Mouse (Mus musculus): ENCODE results near the gene Thpo. TPM values are rescaled to one million over a fixed set of nuclear protein-coding genes. Genes with fewer than 3 reads are reported as not detected.
A peak's percentile ranks its signal among the peaks of the same experiment; 100 is the strongest.

Gene Thpo
- polyA plus RNA-seq, 1 experiment from 2014 or later: 1.3 TPM

DNA sequence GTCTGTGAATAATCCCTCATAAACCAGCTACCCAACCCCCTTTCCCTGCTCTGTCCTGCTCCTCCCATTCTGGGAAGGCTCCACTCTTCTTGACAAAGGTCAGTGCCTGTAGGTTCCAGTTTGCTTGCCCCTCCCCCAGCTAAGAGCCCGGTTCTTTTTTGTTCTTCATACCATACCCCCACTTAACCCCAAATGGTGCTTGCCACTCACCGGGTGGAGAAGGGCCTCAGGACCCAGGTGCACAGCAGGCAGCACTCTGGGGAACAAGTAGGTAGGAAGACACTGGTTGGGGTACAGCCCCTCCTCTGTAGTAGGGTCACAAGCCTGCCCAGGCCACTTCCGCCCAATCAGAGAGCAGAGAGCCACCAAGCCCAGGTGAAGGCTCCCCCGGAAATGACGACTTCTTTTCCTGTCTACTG lies 4.0 kb downstream of the Thpo start:
- Histone ChIP-seq H3K9me3 (replicated peaks; ENCODE audit: control insufficient read depth, low read length) (no peaks in the 10 kb centered on the region), H3K4me3 (replicated peaks; ENCODE audit: low read length) (no peak overlapping the region), H3K9ac (ENCODE audit: low read length) (no peak overlapping the region), H3K27ac (ENCODE audit: low read length) (no peak overlapping the region), H3K4me1 (ENCODE audit: control insufficient read depth, insufficient read depth, low read length) (peaks cover 16% of the 10 kb centered on the region), H3K27me3 (ENCODE audit: control insufficient read depth, insufficient read depth, low read length) (peaks cover 14% of the 10 kb centered on the region), H3K36me3 (ENCODE audit: control insufficient read depth, insufficient read depth, low read length) (no peaks in the 10 kb centered on the region), H3K4me2 (ENCODE audit: low read depth, low read length) (no peak overlapping the region)
- no peak for ATAC-seq (ENCODE audit: insufficient read depth, low FRiP score)
- WGBS: 33% methylated on average over 5 of the region's 5 CpGs

DNA sequence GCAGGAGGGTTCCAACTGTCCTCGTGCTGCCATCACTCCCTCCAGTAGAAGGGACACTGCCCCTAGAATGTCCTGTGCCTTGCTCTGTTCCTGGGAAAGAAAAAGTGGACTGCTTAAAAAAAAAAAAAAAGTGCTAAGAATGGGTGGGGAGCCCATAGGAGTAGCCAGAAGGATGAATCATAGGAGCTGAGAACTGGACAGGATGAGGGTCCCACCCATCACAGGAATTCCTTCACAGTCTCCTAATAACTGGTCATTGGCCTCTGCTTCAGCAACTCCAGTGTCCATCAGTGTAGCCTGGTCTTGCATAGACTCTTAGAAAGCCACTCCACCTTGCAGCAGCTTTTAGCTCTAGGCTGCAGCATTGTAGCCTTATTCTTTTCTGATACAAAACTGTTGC lies 7.9 kb downstream of the Thpo start:
- Histone ChIP-seq H3K9ac (ENCODE audit: low read length) (no peak overlapping the region), H3K4me3 (replicated peaks; ENCODE audit: low read length) (no peak overlapping the region), H3K27ac (ENCODE audit: low read length) (no peak overlapping the region), H3K4me1 (ENCODE audit: control insufficient read depth, insufficient read depth, low read length) (0 out of 2 replicates have a peak, but pooled peaks cover 4% of the 10 kb centered on the region), H3K9me3 (replicated peaks; ENCODE audit: control insufficient read depth, low read length) (no peaks in the 10 kb centered on the region), H3K4me2 (ENCODE audit: low read depth, low read length) (no peak overlapping the region), H3K36me3 (ENCODE audit: control insufficient read depth, insufficient read depth, low read length) (no peaks in the 10 kb centered on the region), H3K27me3 (ENCODE audit: control insufficient read depth, insufficient read depth, low read length) (no peaks in the 10 kb centered on the region)
- ATAC-seq (ENCODE audit: insufficient read depth, low FRiP score): no peak
- 56% methylated on average over 1 of the region's 1 CpGs for WGBS

DNA sequence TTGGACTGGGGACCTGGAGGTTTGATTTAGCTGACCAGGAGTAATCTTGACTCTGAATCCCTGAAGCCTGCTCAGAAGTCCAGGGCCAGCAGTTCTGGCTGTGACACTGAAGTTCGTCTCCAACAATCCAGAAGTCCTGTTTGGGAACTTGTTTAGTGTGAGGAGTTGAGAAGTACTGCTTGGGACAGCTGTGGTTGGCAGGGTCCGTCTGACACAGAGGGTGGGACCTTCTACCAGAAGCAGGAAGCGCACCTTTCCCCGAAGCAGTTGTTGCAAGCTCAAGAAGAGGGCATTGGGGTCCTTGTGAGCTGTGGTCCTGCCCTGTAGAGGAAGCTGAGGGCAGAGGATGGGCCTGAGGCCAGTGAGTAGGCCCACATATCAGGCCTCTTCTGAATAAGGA lies 8.6 kb downstream of the Thpo start:
- no peaks in the 10 kb centered on the region for H3K36me3 ChIP-seq (ENCODE audit: control insufficient read depth, insufficient read depth, low read length)
- H3K27ac ChIP-seq (ENCODE audit: low read length): no peak overlapping the region
- WGBS: 85% methylated on average over 4 of the region's 4 CpGs
- no peak overlapping the region for H3K4me3 ChIP-seq (replicated peaks; ENCODE audit: low read length)
- no peaks in the 10 kb centered on the region for H3K27me3 ChIP-seq (ENCODE audit: control insufficient read depth, insufficient read depth, low read length)
- H3K4me1 ChIP-seq (ENCODE audit: control insufficient read depth, insufficient read depth, low read length): 0 out of 2 replicates have a peak, but pooled peaks cover 4% of the 10 kb centered on the region
- H3K9me3 ChIP-seq (replicated peaks; ENCODE audit: control insufficient read depth, low read length): no peaks in the 10 kb centered on the region
- no peak for ATAC-seq (ENCODE audit: insufficient read depth, low FRiP score)
- H3K9ac ChIP-seq (ENCODE audit: low read length): no peak overlapping the region
- H3K4me2 ChIP-seq (ENCODE audit: low read depth, low read length): no peak overlapping the region

DNA sequence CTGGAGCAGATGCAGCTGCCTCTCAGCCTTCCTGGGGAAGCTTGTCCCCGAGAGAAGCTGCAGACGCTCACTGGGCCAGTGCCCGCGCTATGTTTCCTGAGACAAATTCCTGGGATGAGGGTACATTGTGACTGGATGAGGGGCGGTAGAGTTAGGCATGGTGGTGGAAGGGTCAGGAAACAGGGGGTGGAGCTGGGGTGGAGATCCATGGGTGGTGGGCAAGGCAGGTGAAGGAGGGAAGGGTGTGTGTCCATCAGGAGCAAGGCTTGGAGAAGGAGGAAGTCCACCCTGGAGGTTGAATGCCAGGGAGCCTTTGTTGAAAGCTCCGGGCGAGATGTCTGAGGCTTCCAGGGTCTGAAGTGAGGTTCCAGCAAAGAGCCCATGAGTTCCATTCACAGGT lies 9.0 kb downstream of the Thpo start:
- no peaks in the 10 kb centered on the region for H3K36me3 ChIP-seq (ENCODE audit: control insufficient read depth, insufficient read depth, low read length)
- WGBS: 81% methylated on average over 7 of the region's 7 CpGs

DNA sequence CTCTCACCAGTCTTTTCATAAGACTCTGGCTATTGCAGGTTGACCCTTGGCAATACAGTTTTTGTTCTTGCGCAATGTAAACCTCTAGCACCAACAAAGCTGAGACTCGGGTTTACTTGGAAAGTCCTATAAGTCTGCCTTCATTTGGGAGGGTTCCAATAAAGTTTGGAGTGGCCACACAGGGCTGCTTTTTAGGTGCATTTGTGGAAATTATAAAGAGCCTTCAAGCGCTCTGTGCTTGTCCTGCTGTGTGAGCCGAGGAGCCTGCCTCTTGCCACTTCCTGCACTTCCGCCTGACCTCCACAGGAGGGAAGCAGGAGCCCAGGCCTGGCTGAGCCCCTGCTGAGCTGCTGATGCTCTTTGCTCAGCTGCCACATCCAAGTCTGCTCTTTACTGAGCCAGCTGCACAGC lies 10.0 kb downstream of the Thpo start:
- Histone ChIP-seq H3K4me3 (replicated peaks; ENCODE audit: low read length) (no peak overlapping the region), H3K9ac (ENCODE audit: low read length) (no peak overlapping the region)
- WGBS: 28% methylated on average over 5 of the region's 5 CpGs

More for the DNA sequence above, 9.0 kb downstream of the Thpo start:
- Histone ChIP-seq H3K9ac (ENCODE audit: low read length) (no peak overlapping the region), H3K27ac (ENCODE audit: low read length) (no peak overlapping the region), H3K9me3 (replicated peaks; ENCODE audit: control insufficient read depth, low read length) (no peaks in the 10 kb centered on the region), H3K4me3 (replicated peaks; ENCODE audit: low read length) (no peak overlapping the region), H3K4me2 (ENCODE audit: low read depth, low read length) (no peak overlapping the region), H3K4me1 (ENCODE audit: control insufficient read depth, insufficient read depth, low read length) (0 out of 2 replicates have a peak, but pooled peaks cover 3% of the 10 kb centered on the region), H3K27me3 (ENCODE audit: control insufficient read depth, insufficient read depth, low read length) (no peaks in the 10 kb centered on the region)
- no peak for ATAC-seq (ENCODE audit: insufficient read depth, low FRiP score)

DNA sequence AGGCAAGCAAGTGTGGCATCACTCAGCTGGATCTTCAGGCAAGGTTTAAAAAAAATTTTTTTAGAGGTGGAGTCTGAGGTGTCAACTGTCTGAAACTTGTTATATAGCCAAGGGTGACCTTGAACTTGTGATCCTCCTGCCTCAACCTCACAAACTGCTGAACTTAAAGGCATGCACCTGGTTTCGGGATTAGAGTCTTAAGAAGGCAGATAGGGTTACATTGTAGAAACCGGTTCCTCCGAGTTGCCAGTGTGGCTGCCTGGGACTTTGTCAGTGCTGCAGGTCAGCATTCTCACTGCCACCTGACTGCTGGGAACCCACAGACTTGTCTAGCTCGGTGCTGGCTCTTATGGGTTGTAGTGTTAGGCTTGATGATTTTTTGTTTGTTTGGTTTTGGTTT lies 11.1 kb downstream of the Thpo start:
- Histone ChIP-seq H3K27ac (ENCODE audit: low read length) (no peak overlapping the region), H3K27me3 (ENCODE audit: control insufficient read depth, insufficient read depth, low read length) (no peaks in the 10 kb centered on the region), H3K9me3 (replicated peaks; ENCODE audit: control insufficient read depth, low read length) (no peaks in the 10 kb centered on the region), H3K36me3 (ENCODE audit: control insufficient read depth, insufficient read depth, low read length) (no peaks in the 10 kb centered on the region), H3K4me1 (ENCODE audit: control insufficient read depth, insufficient read depth, low read length) (peaks cover 4% of the 10 kb centered on the region; the same call in 1 of the 2 replicates), H3K4me2 (ENCODE audit: low read depth, low read length) (no peak overlapping the region), H3K4me3 (replicated peaks; ENCODE audit: low read length) (no peak overlapping the region), H3K9ac (ENCODE audit: low read length) (no peak overlapping the region)
- WGBS: 39% methylated on average over 4 of the region's 4 CpGs
- no peak for ATAC-seq (ENCODE audit: insufficient read depth, low FRiP score)

More for the DNA sequence above, 10.0 kb downstream of the Thpo start:
- ATAC-seq (ENCODE audit: insufficient read depth, low FRiP score): peak; percentile 82
- Histone ChIP-seq H3K36me3 (ENCODE audit: control insufficient read depth, insufficient read depth, low read length) (no peaks in the 10 kb centered on the region), H3K27ac (ENCODE audit: low read length) (no peak overlapping the region), H3K4me1 (ENCODE audit: control insufficient read depth, insufficient read depth, low read length) (no peaks in the 10 kb centered on the region), H3K4me2 (ENCODE audit: low read depth, low read length) (no peak overlapping the region), H3K27me3 (ENCODE audit: control insufficient read depth, insufficient read depth, low read length) (no peaks in the 10 kb centered on the region), H3K9me3 (replicated peaks; ENCODE audit: control insufficient read depth, low read length) (no peaks in the 10 kb centered on the region)

DNA sequence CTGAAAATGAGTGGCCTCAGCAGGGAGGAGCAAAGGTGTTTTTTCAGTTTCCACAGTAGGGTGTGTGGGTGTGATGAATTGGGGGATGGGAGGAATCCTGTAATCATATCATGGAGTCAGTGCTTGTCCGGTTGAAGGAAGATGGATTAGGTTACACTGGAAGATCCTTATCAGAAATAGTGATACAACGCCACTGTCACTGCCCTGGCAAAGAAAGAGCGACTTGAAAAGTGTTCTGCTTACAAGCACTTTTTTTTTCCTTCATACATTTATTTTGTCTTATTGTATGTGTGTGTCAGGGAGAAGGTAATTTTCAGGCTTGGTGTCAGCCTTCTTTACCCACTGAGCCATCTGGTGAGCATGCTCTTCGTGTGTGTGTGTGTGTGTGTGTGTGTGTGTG lies 11.6 kb downstream of the Thpo start:
- Histone ChIP-seq H3K27me3 (ENCODE audit: control insufficient read depth, insufficient read depth, low read length) (no peaks in the 10 kb centered on the region), H3K4me2 (ENCODE audit: low read depth, low read length) (no peak overlapping the region), H3K9me3 (replicated peaks; ENCODE audit: control insufficient read depth, low read length) (no peaks in the 10 kb centered on the region), H3K4me3 (replicated peaks; ENCODE audit: low read length) (no peak overlapping the region), H3K9ac (ENCODE audit: low read length) (no peak overlapping the region), H3K4me1 (ENCODE audit: control insufficient read depth, insufficient read depth, low read length) (peaks cover 4% of the 10 kb centered on the region; the same call in 1 of the 2 replicates), H3K27ac (ENCODE audit: low read length) (no peak overlapping the region), H3K36me3 (ENCODE audit: control insufficient read depth, insufficient read depth, low read length) (no peaks in the 10 kb centered on the region)
- 50% methylated on average over 4 of the region's 4 CpGs for WGBS
- no peak for ATAC-seq (ENCODE audit: insufficient read depth, low FRiP score)

DNA sequence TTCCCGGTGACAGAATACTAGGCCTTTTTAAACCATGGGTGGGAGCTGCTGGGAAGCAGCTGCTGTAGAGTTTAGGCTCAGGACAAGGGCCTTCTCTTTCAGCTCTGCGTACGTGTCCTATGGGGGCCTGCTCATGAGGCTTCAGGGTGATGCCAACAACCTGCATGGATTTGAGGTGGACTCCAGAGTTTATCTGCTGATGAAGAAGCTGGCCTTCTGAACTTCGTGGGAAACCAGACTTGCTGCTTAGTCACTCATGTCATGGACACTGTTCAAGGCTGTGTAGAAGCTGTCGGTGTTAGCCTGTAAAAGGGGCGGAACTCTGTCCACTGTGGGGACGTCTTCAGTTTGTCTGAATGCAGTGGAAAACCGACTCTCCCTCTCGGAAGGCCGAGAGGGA lies 12.5 kb downstream of the Thpo start:
- Histone ChIP-seq H3K4me1 (ENCODE audit: control insufficient read depth, insufficient read depth, low read length) (peaks cover 4% of the 10 kb centered on the region; the same call in 1 of the 2 replicates), H3K36me3 (ENCODE audit: control insufficient read depth, insufficient read depth, low read length) (no peaks in the 10 kb centered on the region), H3K27me3 (ENCODE audit: control insufficient read depth, insufficient read depth, low read length) (no peaks in the 10 kb centered on the region), H3K9me3 (replicated peaks; ENCODE audit: control insufficient read depth, low read length) (no peaks in the 10 kb centered on the region), H3K4me3 (replicated peaks; ENCODE audit: low read length) (no peak overlapping the region), H3K9ac (ENCODE audit: low read length) (no peak overlapping the region), H3K27ac (ENCODE audit: low read length) (no peak overlapping the region), H3K4me2 (ENCODE audit: low read depth, low read length) (no peak overlapping the region)
- WGBS: 79% methylated on average over 10 of the region's 10 CpGs
- no peak for ATAC-seq (ENCODE audit: insufficient read depth, low FRiP score)

DNA sequence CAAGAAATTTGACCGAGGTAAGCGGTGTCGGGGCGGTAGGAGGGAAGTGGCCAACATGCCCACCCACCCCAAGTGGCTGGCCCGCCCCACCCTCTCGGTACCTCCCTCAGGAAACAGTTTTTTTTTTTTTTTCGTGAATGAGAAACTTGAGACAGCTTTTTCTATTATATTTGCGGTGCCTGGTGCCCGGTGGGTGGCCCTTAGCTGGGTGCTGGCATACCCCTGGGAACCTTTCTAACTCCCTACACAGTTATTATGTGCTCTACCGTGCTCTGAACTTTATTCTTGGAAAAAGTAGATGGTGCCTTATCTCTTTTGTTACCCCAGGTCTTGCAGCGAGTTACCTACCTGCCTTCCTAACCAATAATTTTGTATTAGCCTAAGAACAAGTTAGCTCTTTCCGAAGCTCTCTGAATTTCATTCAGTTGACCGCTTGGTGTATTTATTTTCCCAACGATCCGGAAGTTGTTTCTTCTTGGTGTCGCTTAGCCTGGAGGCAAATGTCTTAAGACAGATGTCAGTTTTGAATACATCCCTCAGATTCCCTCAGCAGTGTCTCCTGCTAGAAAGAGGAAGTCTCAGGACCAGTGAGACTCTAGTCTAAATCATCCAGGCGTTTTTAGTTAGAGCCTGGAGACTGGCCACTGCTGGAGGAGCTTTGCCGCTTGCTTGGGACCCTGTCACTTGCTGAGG lies 16.2 kb downstream of the Thpo start:
- Histone ChIP-seq H3K9me3 (replicated peaks; ENCODE audit: control insufficient read depth, low read length) (no peaks in the 10 kb centered on the region), H3K4me2 (ENCODE audit: low read depth, low read length) (peak overlapping the region; percentile 67), H3K36me3 (ENCODE audit: control insufficient read depth, insufficient read depth, low read length) (no peaks in the 10 kb centered on the region), H3K27me3 (ENCODE audit: control insufficient read depth, insufficient read depth, low read length) (no peaks in the 10 kb centered on the region), H3K4me3 (replicated peaks; ENCODE audit: low read length) (peak overlapping the region; percentile 70), H3K4me1 (ENCODE audit: control insufficient read depth, insufficient read depth, low read length) (peaks cover 26% of the 10 kb centered on the region), H3K9ac (ENCODE audit: low read length) (peak overlapping the region; percentile 72), H3K27ac (ENCODE audit: low read length) (peak overlapping the region; percentile 92)
- WGBS: 1% methylated on average over 18 of the region's 18 CpGs
- ATAC-seq (ENCODE audit: insufficient read depth, low FRiP score): peak; percentile 14
